Mouse (Mus musculus) testis, postnatal 10 days (tissue): ENCODE data around the gene Zswim5.

Experiments used
- DNase-seq: peaks from one replicate; pipeline ENCODE4 v3.0.0; 2021; ENCODE audit warnings: low spot score

Zswim5 gene

DNA sequence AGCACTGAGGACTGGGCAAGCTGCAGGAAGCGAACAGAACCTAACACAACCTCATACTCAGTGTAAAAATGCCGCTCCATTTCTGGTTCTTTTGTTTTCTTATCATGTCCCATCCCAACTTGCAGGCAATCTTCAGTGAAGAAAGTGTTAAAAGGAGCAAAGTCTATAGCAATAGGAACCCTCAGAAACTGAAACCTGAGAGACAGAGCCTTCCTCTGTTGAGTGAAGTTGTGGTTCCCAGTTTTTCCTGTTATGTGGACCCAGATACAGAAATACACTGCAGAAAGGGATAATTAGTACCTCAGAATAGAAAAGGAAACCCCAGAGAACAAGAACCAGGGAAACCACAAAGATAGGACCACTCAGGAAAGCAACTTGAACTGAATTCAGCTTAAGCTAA is 36.1 kb downstream of the Zswim5 start:
- no peak for DNase-seq

DNA sequence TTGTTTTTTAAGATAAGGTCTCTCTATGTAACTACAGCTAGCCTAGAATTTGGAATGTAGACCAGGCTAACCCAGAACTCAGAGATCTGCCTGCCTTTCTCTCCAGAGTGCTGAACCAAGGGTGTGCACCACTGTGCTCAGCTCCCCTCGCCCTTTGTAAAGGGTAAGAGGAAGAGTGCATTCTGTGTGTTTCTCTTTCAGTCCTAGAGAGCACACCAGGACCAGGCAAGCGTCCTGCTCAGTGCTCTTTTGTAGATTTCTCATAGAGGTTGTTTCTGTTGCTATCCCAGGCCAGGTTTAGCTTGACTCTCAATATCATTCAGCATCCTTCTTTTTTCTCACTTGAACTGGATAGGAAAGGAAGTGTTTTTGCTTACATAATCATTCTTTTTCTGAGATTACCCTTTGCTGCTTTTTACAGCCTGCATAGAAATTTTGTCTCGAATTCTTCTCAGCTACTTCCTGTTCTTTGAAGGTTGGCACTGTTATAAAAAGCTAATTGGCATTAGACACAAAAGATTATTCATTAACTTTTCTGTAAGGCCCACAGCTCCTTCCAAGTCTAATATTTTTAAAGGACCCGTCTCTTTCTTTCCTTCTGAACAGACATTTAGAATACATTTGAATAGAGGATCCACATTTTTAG is 51.0 kb downstream of the Zswim5 start:
- DNase-seq = no peak

GRCm38 (mm10) chr4:116939585-116939984 is 62.4 kb downstream of the Zswim5 start:
- no peak for DNase-seq

DNA sequence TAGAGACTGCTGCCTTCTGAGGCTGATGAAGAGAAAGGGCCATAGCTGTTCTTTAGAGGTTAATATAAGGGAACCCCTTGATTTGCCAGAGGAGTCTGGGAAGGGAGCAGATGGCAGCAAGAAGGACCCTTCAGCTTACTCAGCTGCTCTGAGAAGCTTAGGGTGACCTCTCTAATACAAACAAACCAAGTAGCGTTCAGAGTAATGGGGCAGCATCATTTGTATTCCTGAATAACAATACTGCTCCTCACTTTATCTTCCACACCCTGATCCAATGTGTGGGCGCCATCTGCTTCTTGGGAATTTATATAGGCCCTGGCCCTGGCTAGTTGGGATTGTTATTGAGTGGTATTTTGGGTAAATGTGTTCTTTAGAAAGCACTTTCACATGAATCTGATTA is 65.5 kb downstream of the Zswim5 start:
- DNase-seq = no peak

- DNase-seq = no peak
Measured at GRCm38 (mm10) chr4:116944055-116944454, 66.9 kb downstream of the Zswim5 start.

DNA sequence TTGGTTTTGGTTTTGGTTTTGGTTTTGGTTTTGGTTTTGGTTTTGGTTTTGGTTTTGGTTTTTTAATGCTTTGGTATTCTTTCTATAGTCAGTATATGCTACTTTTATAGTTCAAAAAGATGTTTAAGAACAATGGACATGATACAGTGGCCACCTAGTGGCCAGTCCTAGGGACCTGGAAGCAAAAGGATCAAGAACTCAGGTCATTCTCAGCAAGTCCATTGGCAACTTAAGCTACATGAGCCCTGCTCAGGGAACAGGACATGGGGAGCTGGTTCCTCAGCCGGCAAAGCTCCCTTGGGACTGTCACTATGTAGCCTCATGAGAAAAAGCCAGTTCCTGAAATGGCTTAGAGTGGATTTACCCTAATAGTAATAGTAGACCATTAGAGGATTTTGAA is 74.5 kb downstream of the Zswim5 start:
- no peak for DNase-seq

DNA sequence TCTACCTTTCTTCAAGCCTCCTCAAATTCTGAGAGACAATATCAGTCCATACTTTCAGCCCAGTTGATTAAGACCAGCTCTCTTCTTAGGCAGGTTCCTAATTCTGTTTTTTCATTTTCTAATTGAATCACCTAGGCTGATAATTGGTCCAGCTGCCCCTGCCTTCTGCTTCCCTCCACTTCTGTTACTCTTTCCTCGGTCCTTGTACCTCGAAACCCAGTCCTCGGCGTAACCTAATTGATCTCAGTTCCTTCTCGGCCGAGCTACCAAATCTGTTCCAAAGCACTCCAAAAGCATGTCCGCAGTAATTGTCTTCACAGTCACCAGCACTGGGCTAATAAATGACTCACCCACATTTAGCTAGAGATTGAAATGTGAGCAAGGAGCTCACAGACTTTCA is 77.8 kb downstream of the Zswim5 start:
- DNase-seq = no peak

- no peak for DNase-seq
Measured at GRCm38 (mm10) chr4:116976503-116976902, 99.3 kb downstream of the Zswim5 start.

DNA sequence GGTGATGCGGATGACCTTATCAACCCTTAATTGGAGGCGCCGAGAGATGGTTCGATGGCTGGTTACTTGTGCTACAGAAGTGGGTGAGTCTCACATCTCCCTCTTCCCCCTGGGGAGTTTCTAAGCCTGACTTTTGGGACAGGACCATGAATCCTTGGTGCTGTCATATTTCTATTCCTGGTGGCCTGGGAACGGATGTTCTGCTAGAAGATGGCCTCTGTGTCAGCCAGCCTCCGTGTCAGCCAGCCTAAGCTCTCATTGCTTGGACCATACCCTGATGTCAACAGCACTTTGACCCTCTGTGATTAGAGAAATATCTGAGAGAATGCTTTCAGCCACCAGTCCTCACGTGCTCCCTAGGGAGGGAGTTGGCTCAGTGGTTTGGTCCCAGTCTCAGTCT is 108.5 kb downstream of the Zswim5 start:
- no peak for DNase-seq

DNA sequence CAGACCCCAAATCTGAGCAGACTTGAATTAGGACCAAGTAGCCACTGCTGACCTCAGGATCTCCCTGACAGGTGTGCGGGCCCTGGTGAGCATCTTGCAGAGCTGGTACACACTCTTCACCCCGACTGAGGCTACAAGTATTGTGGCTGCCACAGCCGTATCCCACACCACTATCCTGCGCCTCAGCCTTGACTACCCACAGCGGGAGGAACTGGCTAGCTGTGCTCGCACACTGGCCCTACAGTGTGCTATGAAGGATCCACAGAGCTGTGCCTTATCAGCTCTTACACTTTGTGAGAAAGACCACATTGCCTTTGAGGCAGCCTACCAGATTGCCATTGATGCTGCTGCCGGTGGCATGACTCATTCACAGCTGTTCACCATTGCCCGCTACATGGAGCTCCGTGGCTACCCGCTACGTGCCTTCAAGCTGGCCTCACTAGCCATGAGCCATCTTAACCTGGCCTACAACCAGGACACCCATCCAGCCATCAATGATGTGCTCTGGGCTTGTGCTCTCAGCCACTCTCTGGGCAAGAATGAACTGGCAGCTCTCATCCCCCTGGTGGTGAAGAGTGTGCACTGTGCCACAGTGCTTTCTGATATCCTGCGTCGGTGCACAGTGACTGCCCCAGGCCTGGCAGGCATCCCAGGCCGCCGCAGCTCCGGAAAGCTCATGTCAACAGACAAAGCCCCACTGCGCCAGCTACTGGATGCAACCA is 109.4 kb downstream of the Zswim5 start:
- peak; percentile 84 for DNase-seq

GRCm38 (mm10) chr4:116987122-116987456 is 109.9 kb downstream of the Zswim5 start:
- DNase-seq = no peak

DNA sequence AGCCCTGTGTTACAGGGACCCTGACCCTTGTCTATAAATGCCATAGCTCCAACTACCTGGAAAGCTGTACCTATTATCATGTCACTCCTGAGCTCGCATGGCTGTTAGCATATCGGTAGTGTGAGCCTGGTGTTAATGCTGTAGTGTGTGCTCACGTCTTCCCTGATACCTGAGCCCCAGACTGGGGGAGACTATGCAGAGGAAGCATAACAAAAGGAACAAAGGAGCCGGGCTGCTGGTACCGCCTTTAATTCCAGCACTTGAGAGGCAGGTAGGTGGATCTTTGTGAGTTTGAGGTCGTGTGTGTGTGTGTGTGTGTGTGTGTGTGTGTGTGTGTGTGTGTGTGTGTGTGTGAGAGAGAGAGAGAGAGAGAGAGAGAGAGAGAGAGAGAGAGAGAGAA is 112.6 kb downstream of the Zswim5 start:
- no peak for DNase-seq

DNA sequence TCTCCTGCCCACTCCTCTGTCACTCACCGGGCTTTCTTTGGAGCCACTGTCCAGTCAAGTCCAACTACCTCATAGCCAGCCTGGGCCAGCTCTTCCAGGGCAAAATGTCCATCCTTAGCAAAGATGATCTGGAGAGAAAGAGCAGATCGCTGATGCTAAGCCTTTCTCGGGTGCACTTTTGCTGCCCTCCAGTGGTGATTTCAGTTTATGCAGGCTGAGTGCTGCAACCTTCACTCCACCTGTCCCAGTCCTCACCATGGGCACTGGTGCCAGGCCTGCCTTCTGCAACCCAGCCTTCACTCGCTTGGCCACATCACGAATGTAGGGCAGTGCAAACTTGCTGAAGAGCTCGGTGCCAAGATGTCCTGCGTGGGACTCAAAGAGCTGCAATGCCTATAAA is 114.2 kb downstream of the Zswim5 start:
- DNase-seq = peak; percentile 87

DNA sequence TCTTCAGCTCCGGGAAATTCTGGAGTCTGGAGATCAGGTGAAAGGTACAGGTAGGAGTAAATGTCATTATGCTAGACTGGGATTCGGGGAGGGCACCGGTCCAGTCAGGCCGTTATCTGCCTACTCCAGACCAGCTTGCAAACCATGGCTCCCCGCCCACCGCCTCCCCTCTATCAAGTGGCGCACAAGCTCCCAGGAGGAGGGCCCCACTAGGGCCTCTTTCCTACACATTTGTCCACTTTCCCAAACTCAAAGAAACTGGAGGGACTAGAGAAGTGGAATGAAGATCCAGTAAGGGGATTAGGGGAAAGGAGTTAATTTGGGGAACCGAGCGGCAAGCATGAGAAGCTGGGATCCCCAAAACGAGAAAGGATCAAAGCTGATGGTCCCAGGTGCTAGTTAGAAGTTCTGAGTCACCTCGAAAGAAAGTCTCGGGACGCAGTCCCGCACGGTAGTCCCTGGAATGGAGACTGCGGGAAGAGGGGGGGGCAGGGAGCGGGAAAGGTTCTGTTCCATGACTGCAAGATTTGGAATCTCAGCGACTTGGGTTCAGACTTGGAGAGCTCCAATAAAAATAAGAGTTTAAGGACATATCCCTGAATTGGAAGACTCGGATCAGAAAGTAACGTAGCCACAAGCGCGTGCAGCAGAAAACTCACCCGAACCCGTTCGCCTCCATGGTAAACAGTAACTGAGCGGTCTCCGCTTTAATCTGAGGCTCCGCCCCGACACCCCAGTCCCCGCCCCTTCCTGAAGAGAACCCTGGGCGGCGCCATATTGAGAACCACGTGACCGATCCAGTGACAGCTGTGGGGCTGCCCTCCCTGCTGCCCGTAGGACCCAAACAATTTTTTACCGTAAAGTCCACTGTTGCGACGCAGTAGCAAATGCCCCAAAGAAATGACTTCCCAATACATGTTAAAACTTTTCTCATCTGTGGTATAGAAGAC is 116.8 kb downstream of the Zswim5 start, which contains the start of gene Urod:
Gene Urod (minus strand): TSS at position 742 of the 950 bp plus-strand sequence.
- peak; percentile 97 for DNase-seq

- peak; percentile 69 for DNase-seq
Measured at GRCm38 (mm10) chr4:116995131-116995797, 118.1 kb downstream of the Zswim5 start, which contains the start of gene Hectd3. Hectd3 (plus strand) TSS chr4:116995317.

GRCm38 (mm10) chr4:116995798-116996135 is 118.6 kb downstream of the Zswim5 start:
- peak; percentile 65 for DNase-seq

- no peak for DNase-seq
Measured at GRCm38 (mm10) chr4:116999513-117000154, 122.5 kb downstream of the Zswim5 start.

GRCm38 (mm10) chr4:117001957-117002356 is 124.8 kb downstream of the Zswim5 start:
- no peak for DNase-seq

DNA sequence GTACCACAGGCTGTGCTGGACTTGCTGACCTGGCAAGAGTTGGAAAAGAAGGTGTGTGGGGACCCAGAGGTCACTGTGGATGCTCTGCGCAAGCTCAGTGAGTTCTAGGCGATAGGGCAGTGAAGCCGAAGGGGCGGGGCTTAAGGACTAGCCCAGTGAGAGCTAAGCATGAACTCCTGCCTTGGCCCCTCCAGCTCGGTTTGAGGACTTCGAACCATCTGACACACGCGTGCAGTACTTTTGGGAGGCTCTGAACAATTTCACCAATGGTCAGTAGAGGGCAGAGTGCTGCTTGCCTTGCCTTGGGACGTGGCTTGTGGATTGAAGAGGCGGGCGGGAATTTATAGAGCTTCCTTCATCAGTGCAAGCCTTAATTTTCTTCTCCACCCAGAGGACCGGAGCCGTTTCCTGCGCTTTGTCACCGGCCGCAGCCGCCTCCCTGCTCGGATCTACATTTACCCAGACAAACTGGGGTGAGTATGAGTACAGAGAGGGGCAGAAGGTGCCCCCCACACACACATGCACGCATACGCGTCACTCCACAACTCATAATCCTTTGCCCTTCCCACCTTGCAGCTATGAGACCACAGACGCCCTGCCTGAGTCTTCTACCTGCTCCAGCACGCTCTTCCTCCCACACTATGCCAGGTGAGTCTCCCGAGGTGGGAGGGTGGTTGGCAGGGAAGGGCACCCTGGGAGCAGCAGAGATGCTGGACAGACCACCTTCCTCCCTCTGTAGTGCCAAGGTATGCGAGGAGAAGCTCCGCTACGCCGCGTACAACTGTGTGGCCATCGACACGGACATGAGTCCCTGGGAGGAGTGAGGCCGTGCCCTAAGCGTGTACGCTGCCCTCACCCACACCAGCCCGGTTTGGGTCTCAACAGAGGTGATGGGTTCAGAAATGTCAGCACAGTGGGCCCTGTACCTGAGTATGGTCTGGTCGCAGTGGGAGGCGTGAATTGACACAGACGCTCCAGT is 125.7 kb downstream of the Zswim5 start:
- peak; percentile 74 for DNase-seq

GRCm38 (mm10) chr4:117004649-117005048 is 127.5 kb downstream of the Zswim5 start:
- no peak for DNase-seq
